Mouse (Mus musculus): Measurements from ENCODE around the gene Tjp3.

The Tjp3 gene

DNA sequence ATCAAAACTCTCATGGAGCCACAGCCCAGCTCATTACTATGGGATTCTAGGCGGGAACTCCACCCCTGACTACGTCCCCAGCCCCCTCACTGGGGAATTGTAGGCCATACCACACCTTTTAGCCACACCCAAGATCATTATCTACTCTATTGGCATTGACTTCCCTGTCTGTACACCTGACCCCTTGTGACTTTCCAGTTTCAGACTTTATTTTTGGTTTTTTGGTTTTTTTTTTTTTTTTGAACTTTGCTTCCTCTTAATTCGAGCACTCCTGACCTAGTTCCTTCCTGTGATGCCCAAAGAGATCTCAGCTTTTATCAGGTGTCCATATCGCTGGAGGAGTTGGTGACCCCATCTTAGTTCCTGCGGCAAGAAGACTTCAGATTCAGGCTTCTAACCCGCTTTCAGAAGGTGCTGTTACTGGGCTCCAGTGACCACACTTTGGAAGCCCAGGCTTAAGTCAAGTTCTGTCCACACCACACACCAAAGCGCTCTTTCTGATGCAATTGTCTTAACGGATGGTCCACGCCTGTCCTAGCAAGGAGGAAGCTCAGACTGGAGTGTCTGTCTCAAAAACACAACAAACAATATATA, at the start of gene Tjp3:
Gene Tjp3, minus strand, starts transcription at position 71 of the 594 bp plus-strand sequence.
- DNase-seq (ENCODE audit: low read depth), result peak; percentile 62

DNA sequence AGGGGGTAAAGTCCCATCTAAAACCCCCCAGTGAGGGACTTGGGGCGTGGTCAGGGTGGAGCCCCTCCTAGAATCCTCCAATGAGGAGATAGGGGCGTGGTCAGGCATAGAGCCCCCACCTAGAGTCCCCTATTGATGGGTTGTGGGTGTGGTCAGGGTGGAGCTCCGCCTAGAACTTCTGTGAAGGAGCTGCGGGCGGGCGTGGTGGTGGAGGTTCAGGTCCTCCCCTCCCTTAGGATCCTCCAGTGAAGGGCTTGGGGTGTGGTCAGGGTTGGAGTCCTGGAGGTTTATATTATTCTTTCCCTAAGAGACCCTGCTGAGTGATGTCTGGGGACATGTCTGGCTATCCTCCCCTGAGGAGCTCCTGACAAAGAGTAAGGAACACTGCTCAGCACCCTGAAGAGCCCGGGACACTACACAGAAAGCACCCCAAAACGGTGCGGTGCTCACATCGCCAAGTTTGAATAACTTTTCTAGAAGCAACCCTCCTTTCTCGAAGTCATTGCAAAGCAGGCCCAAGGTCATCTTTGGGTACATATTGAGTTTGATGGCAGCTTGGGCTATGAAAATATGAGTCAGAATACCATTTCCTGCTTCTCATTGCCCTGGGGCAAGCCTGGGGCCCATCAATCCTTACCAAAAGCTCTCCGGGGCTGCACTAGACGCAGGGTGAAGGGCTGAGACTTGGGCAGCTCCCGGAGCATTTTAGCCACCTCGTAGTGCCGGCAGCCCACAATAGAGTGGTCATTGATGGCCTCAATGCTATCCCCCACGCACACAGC, 49.4 kb upstream of the Tjp3 start:
- peak; percentile 72 for DNase-seq (ENCODE audit: low read depth)

DNA sequence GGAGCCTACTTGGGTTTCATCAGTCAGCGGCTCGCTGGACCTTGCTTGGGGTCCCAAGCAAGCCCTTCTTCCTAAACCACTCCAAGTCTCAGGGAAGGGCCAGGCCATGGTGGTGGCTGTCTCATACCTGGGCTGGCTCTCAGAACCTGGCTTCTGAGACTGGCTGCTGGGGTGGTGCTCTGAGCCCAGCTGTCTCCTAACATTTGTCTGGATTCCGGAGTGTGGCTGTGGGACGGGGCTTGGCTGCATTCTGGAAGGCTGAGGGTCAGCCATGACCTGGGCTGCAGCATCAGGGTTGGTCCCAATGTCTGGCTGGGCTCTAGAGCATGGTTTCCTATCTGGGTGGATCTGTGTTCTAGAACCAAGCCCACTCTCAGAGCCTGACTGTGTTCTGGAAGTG, 45.2 kb upstream of the Tjp3 start:
- no peak for DNase-seq (ENCODE audit: low read depth)

DNA sequence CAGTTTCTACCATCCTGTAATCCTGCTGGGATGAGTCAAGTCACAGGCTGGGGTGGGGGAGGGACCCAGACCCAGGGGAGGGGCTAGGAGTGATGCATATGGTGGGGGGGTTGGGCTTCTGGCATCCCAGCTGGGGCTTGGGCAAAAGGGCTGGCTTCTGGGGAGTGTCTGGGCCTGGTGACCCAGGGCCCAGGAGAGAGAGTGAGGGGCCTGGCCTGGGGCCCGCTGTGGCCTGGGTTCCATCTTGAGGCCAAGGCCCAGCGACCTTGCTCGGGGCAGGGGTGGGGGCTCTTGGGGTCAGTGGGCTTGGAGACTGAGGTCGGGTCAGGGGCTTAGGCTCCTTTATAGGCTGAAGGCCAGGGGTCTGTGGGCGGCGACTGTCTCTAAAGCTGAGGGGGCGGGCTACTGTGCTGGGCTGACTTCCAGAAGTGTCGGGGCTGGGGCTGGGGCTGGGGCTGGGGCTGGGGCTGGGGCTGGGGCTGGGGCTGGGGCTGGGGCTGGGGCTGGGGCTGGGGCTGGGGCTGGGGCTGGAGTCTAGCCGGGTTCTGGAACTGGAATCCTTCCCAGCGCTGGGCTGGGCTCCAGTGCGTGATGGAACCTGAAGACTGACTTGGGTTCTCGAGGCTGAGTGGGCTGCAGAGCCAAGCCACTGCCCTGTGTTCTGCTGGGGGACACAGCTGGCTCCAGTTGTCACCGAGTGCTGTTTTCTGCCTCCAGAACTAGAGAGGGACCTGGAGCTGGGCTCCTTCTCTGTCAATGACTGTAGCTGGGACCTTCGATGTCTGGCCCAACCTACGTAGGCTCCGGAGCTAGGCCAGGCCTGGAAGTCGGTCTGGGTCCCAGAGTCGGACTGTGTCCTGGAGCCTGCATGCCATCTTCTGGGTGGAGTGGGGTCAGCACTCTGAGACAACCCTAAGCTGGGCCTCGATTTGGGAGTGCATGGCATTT, 44.3 kb upstream of the Tjp3 start:
- no peak for DNase-seq (ENCODE audit: low read depth)

DNA sequence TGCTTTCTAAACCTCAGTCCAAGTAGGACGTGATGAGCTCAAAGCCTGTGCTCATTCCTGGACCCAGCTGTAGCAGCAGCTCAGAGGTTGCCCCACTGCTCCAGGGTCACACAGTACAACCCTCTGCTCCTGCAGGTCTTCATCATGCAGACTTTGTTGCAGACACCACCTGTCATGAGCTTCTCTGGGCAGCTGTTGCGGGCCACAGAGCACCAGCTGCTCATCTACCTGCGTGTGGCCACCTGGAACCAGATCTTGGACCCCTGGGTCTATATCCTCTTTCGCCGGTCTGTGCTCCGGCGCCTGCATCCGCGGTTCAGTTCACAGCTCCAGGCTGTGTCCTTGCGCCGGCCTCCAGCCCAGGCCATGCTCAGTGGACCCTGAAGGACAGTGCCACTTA, 42.9 kb upstream of the Tjp3 start:
- no peak for DNase-seq (ENCODE audit: low read depth)

DNA sequence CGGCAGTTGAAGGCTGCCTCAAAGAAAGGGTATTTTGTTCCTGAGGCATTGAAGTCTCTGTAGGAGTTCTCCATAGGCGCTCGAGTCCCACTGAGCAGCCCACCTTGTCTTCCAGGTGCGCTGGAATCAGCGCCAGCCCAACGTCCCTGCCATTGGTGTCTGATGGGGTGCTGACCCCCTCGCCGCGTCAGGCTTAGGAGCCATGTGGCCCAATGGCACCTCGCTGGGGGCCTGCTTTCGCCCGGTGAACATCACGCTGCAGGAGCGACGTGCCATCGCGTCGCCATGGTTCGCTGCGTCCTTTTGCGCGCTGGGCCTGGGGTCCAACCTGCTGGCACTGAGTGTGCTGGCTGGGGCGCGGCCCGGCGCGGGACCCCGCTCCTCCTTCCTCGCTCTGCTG, 40.9 kb upstream of the Tjp3 start:
- no peak for DNase-seq (ENCODE audit: low read depth)

DNA sequence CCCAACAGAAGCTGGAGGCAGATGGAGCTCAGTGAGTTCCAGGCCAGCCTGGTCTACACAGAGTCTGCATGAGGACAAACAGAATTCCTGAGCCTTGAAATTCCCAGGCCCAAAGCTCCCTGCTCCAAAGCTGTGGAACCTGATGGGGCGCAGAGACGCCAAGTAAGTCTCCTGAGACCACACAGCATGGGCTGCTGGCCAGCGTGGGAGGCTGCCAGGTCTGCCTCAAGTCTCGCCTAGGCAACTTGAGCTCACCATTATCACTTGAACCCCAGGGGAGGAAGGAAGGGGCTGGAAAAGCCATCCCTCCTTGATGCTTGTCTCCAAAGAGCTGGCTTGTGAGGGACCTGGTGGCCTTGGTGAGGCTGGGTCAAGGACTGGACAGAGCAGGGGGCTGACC, 38.6 kb upstream of the Tjp3 start:
- DNase-seq (ENCODE audit: low read depth), result no peak

DNA sequence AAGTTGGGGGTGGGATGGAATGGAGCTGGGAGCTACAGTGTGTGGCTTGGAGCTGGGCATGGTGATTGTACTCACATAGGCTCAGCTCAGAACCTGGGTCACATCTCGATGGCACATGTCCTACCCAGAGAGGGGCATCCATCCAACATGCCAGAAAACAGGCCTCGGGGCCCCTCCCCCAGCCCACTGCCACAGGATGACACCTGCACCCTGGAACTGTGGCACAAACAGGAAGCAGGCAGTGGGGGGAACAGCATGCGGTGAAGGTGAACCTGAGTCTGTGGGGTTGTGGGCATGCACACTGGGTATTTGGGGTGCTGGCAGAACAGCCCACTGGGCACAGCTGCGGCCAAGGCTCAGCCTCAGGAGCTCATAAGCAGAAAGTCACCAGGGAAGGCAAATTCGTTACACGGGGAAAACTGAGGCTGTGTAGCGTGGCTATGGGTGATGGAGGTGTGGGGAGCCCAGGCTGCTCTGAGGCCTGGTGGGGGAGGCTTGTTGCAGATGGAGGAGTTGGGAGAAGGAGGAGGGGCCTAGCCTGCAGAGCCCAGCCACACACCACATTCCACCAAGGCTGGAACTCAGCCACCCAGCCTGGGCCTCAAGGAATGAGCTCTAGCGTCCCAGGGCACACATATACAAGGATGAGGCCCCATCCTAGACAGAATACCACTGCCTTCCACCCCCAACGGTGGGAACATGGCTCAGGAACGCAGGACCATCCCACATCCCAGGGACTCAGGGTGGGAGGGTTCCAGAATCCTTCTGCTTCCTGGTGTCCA, 38.0 kb upstream of the Tjp3 start:
- DNase-seq (ENCODE audit: low read depth), result no peak

DNA sequence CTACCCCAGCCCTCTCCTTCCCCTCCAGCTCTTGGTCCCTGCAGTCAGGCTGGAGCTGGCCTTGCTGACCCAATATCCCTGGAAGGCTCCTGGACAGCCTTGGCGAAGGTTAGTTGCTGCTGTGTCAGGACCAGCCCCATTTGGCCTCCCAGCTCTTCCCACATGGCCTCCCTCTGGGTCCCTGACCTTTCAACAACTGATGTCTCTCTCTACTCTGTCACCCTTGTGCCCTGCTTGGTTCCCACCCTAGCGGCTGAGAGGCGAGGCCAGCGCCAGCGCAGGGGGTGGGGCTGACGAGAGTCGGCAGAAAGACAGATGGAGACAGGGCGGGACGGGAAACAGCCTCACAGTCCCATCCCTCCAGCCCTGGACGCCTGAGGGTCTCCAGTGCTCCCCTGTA, 37.0 kb upstream of the Tjp3 start, which contains the start of gene Tbxa2r:
Gene Tbxa2r, plus strand, starts transcription at position 346 of the 400 bp plus-strand sequence.
- DNase-seq (ENCODE audit: low read depth), result no peak

DNA sequence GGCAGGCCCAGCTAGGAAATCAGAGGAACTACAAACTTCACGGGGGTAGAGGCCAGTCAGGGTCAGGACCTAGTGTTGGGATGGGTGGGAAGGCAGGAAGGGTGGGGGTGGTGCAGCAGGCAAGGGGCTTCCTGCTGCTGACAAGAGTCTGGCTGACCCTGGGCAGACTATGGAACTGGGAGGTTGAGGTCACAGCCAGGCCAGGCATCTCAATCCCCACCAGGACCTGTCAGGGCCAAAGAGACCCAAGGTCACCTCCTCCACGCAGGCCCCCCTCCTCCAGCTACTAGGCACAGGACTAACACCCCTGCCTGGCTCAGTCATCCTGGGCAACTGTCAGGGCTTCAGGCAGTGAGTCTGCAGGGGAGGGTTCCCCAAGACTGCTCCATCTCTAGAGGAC, 36.6 kb upstream of the Tjp3 start:
- DNase-seq (ENCODE audit: low read depth), result no peak

DNA sequence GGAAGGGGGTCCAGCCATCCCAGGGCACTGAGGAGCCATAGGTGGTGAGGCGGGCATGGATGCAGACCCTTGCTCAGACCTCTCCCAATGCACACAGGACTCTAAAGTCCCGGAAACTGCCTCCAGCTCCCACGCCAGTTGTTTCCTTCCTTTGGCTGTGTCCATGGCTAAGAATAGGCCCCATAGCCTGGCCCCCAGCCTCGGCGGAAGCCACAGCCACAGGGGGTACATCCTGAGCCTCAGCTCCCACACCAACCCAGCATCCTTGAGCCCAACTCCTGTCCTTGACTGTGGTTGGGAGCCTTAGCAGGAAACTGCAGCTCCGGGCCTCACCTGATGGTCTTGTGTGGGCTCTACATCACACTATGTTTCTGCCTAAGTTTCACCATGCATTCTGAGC, 35.5 kb upstream of the Tjp3 start:
- peak; percentile 87 for DNase-seq (ENCODE audit: low read depth)

DNA sequence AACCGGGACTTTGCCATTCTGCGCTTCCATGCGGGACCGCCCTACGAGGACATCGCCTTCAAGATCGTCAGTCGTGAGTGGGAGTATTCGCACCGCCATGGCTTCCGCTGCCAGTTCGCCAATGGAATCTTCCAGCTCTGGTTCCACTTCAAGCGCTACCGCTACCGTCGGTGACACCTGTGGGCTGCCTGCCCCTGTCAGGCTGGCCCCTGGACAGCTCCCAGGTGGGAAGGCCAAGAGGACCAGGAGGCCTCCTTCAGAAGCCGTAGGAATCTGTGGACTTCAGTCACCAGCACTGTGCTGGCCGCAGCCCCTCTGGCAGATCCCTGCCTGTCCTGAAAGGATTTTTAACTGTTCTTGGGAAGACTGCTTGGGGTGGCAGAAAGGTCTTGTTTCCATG, 34.4 kb upstream of the Tjp3 start:
- no peak for DNase-seq (ENCODE audit: low read depth)

DNA sequence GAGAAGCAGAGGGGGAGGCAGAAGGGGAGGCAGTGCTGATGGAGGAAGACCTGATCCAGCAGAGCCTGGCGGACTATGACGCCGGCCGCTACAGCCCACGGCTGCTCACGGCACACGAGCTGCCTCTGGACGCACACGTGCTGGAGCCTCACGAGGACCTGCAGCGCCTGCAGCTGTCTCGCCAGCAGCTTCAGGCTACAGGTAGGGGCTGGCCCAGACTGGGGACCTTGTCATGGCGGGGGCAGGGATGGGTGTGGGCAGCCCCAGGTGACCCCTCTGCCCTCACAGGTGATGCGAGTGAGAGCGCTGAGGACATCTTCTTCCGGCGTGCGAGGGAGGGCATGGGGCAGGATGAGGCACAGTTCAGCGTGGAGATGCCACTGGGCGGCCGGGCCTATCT, 33.8 kb upstream of the Tjp3 start:
- DNase-seq (ENCODE audit: low read depth), result no peak

DNA sequence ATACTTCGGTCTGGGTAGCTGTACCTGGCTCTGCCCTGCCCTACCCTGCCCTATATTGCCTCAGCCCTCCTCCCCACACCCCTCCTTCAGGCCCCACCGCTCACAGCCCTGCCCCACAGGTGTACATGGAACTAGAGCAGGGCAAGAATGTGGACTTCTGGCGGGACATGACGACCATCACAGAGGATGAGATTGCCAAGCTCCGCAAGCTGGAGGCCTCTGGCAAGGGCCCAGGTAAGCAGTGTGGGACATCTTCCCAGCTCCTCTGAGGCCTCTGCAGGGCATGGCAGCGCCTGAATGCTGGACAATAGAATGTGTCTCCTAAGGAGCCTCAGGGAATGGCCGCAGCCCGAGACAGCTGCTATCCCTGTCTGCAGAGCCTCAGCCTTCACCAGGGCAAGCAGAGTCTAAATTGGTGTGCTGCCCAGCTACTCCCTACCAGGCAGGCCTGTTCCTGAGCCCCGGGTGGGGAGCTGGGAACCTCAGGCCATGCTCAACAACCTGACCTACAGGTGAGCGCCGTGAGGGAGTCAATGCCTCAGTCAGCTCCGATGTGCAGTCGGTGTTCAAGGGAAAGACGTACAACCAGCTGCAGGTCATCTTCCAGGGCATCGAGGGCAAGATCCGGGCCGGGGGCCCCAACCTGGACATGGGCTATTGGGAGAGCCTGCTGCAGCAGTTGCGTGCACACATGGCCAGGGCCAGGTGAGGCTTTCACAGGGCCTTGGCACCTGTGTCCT, 32.6 kb upstream of the Tjp3 start:
- DNase-seq (ENCODE audit: low read depth), result no peak

DNA sequence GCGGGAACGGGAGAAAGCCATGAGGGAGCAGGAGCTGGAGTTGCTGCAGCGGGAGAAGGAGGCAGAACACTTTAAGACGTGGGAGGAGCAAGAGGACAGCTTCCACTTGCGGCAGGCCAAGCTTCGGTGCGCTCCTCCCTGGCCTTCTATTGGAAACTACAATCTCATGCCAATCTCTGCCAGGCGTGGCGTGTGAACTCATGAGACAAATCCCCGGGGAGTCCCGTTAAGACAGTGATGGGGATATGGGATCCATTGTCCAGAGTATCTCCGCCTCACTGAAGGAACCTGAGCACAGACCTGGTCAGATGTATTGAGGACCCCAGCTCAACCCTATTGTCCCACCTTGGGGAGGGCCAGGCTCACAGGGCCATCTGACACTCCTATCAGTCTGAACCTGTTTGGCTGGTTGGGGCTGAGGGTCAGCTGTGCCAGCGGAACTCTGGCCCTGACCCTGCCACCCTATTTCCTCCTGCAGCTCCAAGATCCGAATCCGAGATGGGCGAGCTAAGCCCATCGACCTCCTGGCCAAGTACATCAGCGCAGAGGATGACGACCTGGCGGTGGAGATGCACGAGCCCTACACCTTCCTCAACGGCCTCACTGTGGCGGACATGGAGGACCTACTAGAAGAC, 31.9 kb upstream of the Tjp3 start:
- DNase-seq (ENCODE audit: low read depth), result no peak

DNA sequence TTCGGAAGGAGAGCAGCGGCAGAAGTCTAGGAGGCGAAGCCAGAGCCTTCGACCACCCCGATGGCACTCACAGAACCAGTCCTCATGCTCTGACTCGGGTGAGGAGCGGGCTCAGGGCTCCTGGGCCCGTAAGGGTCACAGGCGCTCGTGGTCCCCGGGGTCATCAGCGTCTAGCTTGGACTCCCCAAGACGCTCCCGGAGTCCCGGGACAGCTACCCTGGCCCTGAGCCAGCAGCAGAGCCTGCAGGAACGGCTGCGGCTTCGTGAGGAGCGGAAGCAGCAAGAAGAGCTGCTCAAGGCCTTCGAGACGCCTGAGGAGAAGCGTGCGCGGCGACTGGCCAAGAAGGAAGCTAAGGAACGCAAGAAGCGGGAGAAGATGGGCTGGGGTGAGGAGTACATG, 31.1 kb upstream of the Tjp3 start:
- DNase-seq (ENCODE audit: low read depth), result no peak

DNA sequence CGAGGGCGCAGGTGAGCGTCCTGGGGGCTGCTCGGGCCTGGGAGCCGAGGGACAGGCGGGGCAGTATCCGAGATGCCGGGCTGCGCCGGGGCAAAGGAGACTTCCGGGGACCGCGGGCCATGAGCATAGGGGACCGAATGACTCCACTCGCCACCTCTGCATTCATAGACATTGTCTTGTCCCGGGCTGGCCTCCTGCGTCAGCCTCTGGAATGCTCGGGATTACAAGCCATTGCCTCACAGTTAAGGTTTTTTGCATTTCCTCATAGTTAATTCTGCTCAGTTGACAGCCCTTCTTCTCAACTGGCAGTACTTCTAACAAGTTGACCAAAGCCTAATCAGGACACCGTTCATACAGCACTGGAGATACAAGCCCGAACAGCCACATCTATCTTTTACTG, 30.1 kb upstream of the Tjp3 start:
- no peak for DNase-seq (ENCODE audit: low read depth)

DNA sequence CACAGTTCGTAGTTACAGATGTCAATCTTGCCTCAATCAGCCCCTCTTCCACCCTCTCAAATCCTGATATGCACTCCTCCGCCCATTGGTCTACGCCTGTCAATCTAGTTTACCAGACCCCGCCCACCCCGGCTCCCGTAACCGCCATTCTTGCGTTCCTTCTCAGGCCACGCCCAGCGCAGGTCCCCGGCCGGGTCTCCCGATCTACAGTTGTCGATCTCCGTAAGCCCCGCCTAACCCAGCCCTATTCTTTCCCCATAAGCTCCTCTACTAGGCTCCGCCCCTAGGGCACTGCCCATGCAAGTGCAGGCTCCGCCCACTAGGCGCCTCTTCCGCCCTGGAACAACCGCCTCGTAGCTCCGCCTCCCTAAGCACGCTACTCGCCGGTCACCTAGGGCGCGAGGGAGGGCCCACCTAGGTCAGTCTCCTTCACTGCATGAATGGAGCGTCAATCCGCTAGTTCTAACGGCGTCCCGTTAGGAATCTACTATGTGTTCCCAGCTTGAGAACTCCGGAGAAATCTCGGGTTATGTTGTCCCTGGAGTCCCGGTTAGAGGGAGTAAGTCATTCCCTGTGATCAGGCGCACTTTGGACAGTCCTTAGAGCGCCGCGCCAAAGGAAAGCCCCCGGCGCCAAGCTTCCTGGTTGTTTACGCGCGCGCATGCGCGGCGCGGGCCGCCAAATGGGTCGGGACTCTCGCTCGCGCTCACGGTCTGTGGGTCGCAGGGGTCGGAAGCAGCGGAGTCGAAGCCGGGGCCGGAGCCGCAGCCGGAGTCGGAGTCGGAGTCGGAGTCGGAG, 29.4 kb upstream of the Tjp3 start, which contains the start of gene Cactin:
Gene Cactin, plus strand, starts transcription at position 554 of the 798 bp plus-strand sequence.
- DNase-seq (ENCODE audit: low read depth), result peak; percentile 100

DNA sequence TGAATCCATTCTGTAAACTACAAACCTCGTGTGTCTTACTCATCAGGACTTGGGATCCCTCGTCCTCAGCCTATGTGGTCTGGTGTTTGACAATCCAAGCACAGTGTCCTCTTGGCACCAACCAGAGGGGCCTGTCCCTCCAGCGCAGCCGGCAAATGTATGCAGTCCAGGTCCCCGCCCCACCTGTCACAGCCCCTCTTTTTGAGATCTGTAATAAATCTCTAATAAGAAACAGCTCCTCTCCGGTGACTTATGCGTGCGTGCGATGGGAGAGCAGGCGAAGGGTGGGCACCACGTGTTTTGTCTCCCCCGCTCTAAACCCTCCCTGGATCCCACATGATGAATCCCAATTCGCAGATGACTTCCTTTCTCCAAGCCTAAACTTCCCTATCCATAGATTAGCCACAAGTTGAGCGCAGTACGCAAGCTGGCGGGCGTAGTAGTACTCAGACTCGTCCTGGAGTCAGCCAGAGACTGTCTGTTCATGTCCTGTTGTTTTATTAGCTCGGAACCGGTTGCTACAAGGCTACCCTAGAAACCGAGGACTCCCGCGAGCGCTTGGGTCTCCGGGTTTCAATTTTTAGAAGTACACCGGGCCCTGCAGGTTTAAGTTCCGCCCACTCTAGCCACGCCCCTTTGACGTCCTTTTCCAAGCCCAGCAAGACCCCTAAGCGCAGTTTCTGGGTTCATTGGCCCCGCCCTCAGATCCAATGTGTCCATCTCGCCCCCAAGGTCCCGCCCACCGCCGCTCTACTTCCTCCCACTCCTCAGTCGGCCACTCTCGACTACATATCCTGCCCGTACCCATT, 28.6 kb upstream of the Tjp3 start:
- DNase-seq (ENCODE audit: low read depth), result no peak

Measured in 416B (cell line).